Mouse (Mus musculus) thymus, postnatal 36 days (tissue): ENCODE results near the gene Fbxw4.

Source experiments
- DNase-seq, 2 experiments: peaks; one replicate each; pipeline ENCODE4 v3.0.0; 2022; ENCODE audit warnings: mixed read lengths in 2 of 2

Fbxw4 gene

GRCm38 (mm10) chr19:45533617-45534016 is 126.5 kb downstream of the Fbxw4 start:
- DNase-seq, result no peak

DNA sequence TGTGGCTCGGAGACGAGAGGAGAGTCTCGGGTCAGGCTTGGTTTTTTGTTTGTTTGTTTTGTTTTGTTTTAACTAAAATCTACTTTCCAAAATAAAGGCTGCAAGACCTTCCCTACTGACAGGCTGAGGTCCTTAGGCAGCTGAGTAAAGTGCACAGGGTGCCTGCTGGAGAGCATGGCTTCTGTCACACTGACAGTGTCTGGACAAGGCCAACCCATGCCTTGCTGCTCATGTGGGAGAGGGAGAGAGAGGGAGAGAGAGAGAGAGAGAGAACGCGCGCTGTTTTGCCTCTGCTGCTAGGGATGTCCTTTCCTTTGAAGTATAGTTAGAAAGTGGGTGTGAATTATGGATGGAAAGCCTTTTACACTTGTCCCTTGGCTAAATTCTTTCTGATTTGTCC is 128.6 kb downstream of the Fbxw4 start:
- DNase-seq, result no peak

- no peak for DNase-seq
Observed at GRCm38 (mm10) chr19:45530200-45530995, 129.7 kb downstream of the Fbxw4 start.

- no peak for DNase-seq
Observed at GRCm38 (mm10) chr19:45529294-45529693, 130.8 kb downstream of the Fbxw4 start.
